Mouse (Mus musculus) G1E (cell line): ENCODE results near the gene Rgs6. TPM values are rescaled to one million over a fixed set of nuclear protein-coding genes. Genes with fewer than 3 reads are reported as not detected.

ENCODE experiments used
- ATAC-seq: 2 replicates; pipeline ENCODE4 v1.8.0; 2016; ENCODE audit warnings: mild to moderate bottlenecking; ENCODE audit not compliant: insufficient number of reproducible peaks, poor library complexity, low FRiP score, severe bottlenecking; ENCODE audit errors: extremely low read depth
- DNase-seq: peaks from one replicate; pipeline ENCODE4 v3.0.0; 2012; ENCODE audit warnings: low spot score
- H3K27me3 ChIP-seq: 2 replicates; pipeline ENCODE4 v1.6.1; 2012; ENCODE audit warnings: mild to moderate bottlenecking, low read length, inconsistent platforms; ENCODE audit not compliant: insufficient read depth
- H3K36me3 ChIP-seq: replicated peaks from 2 replicates; pipeline ENCODE3; 2012; ENCODE audit warnings: mild to moderate bottlenecking, inconsistent platforms
- H3K4me1 ChIP-seq: 2 replicates; pipeline ENCODE4 v1.6.1; 2012; ENCODE audit warnings: low read depth, low read length, inconsistent platforms, mixed read lengths; ENCODE audit not compliant: insufficient read depth
- H3K4me3 ChIP-seq: 2 replicates; pipeline ENCODE4 v1.5.1; 2012; ENCODE audit warnings: low read depth, mild to moderate bottlenecking, inconsistent platforms, low read length, moderate library complexity, mixed read lengths
- H3K9me3 ChIP-seq: replicated peaks from 2 replicates; pipeline ENCODE4 v1.6.1; 2012; ENCODE audit warnings: inconsistent platforms
- CTCF ChIP-seq: IDR thresholded peaks from 2 replicates; pipeline ENCODE4 v1.5.1; 2012; ENCODE audit warnings: low read depth, low read length, inconsistent platforms, mixed read lengths
- GATA1 ChIP-seq: IDR thresholded peaks from 2 replicates; pipeline ENCODE4 v1.6.1; 2012; ENCODE audit warnings: borderline replicate concordance, low read length, inconsistent platforms, mixed read lengths
- GATA2 ChIP-seq: IDR thresholded peaks from 2 replicates; pipeline ENCODE4 v1.6.1; 2012; ENCODE audit warnings: low read depth, low read length, inconsistent platforms, borderline replicate concordance
- POLR2AphosphoS5 ChIP-seq: IDR thresholded peaks from 2 replicates; pipeline ENCODE4 v1.6.1; 2012; ENCODE audit warnings: low read depth, low read length, inconsistent platforms; ENCODE audit not compliant: insufficient replicate concordance
- TAL1 ChIP-seq: conservative IDR thresholded peaks from 2 replicates; pipeline ENCODE4 v1.6.1; 2012; ENCODE audit warnings: low read depth, low read length, inconsistent platforms, mixed read lengths
- polyA plus RNA-seq: library from polyadenylated mRNA; stranded (reverse); fragments of >175 nt; gene quantifications from 2 replicates; pipeline ENCODE4 v1.2.3, GENCODE M21; 2012
- total RNA-seq, 2 experiments: library from RNA; stranded (forward) in 1 of 2; stranded (reverse) in 1 of 2; fragments of 200-1000 nt in 1 of 2; fragments of >200 nt in 1 of 2; fragmentation: Nextera tagmentation in 1 of 2; gene quantifications; 2 replicates each; pipeline ENCODE4 v1.2.3; 2014 to 2017

Gene Rgs6
- total and polyA plus RNA-seq, 3 experiments, result 0.44 TPM; not detected in 2

GRCm38 (mm10) chr12:83013918-83014691, 426.0 kb downstream of the Rgs6 start:
- ATAC-seq, result no peak
- Histone ChIP-seq H3K4me3 (no peak overlapping the region), H3K36me3 (no peaks in the 10 kb centered on the region), H3K4me1 (no peaks in the 10 kb centered on the region), H3K27me3 (peaks cover 28% of the 10 kb centered on the region), H3K9me3 (no peaks in the 10 kb centered on the region)
- TF ChIP-seq TAL1 (no peak), CTCF (no peak), GATA1 (no peak), POLR2AphosphoS5 (no peak), GATA2 (no peak)
- DNase-seq, result no peak

- Histone ChIP-seq H3K36me3 (no peaks in the 10 kb centered on the region), H3K4me3 (no peak overlapping the region), H3K9me3 (no peaks in the 10 kb centered on the region), H3K4me1 (no peaks in the 10 kb centered on the region), H3K27me3 (peaks cover 25% of the 10 kb centered on the region)
- no peak for DNase-seq
- TF ChIP-seq TAL1 (no peak), GATA2 (no peak), GATA1 (no peak), POLR2AphosphoS5 (no peak), CTCF (no peak)
- no peak for ATAC-seq
These were observed 426.8 kb downstream of the Rgs6 start for GRCm38 (mm10) chr12:83014848-83015247.

GRCm38 (mm10) chr12:83015366-83015765, 427.3 kb downstream of the Rgs6 start:
- H3K4me1 ChIP-seq, result no peaks in the 10 kb centered on the region
- TF ChIP-seq TAL1, result no peak
- no peak for TF ChIP-seq GATA1
- no peak for TF ChIP-seq CTCF
- ATAC-seq (no peak), DNase-seq (no peak)
- H3K4me3 ChIP-seq, result no peak overlapping the region
- H3K9me3 ChIP-seq, result no peaks in the 10 kb centered on the region
- H3K27me3 ChIP-seq, result peaks cover 24% of the 10 kb centered on the region
- no peaks in the 10 kb centered on the region for H3K36me3 ChIP-seq

- Histone ChIP-seq H3K9me3 (no peaks in the 10 kb centered on the region), H3K4me3 (no peak overlapping the region), H3K4me1 (no peaks in the 10 kb centered on the region), H3K27me3 (peaks cover 24% of the 10 kb centered on the region), H3K36me3 (no peaks in the 10 kb centered on the region)
- TF ChIP-seq TAL1 (no peak), GATA2 (no peak), CTCF (no peak), POLR2AphosphoS5 (no peak)
- ATAC-seq (no peak), DNase-seq (no peak)
These were observed 428.4 kb downstream of the Rgs6 start for GRCm38 (mm10) chr12:83016486-83016885.

GRCm38 (mm10) chr12:83018005-83018404, 429.9 kb downstream of the Rgs6 start:
- TF ChIP-seq GATA2, result no peak
- peak; percentile 92 for TF ChIP-seq CTCF
- Histone ChIP-seq H3K4me3 (no peak overlapping the region), H3K27me3 (peaks cover 20% of the 10 kb centered on the region), H3K4me1 (no peaks in the 10 kb centered on the region), H3K36me3 (no peaks in the 10 kb centered on the region), H3K9me3 (no peaks in the 10 kb centered on the region)
- ATAC-seq, result no peak
- peak; percentile 48 for DNase-seq

GRCm38 (mm10) chr12:83026985-83027384, 438.9 kb downstream of the Rgs6 start:
- H3K36me3 ChIP-seq, result no peaks in the 10 kb centered on the region
- no peaks in the 10 kb centered on the region for H3K9me3 ChIP-seq
- H3K4me3 ChIP-seq, result no peak overlapping the region
- no peak for ATAC-seq
- H3K27me3 ChIP-seq, result peaks cover 37% of the 10 kb centered on the region
- H3K4me1 ChIP-seq, result no peaks in the 10 kb centered on the region
- TF ChIP-seq POLR2AphosphoS5 (no peak), TAL1 (no peak), CTCF (peak; percentile 30; the same call in 1 of the 2 replicates), GATA1 (no peak), GATA2 (no peak)
- DNase-seq, result no peak

- H3K27me3 ChIP-seq, result peaks cover 52% of the 10 kb centered on the region
- no peaks in the 10 kb centered on the region for H3K36me3 ChIP-seq
- DNase-seq (no peak), ATAC-seq (no peak)
- no peak overlapping the region for H3K4me3 ChIP-seq
- TF ChIP-seq CTCF (no peak), POLR2AphosphoS5 (no peak), GATA1 (no peak)
- H3K9me3 ChIP-seq, result no peaks in the 10 kb centered on the region
- no peaks in the 10 kb centered on the region for H3K4me1 ChIP-seq
These were observed 445.2 kb downstream of the Rgs6 start for GRCm38 (mm10) chr12:83033171-83033835.
